Mouse (Mus musculus) mature B cell (primary cell): ENCODE measurements around the gene Pank3.

Experiments used
- in situ Hi-C: fragments of 300-500 bp; cut with MboI; formaldehyde crosslinking; loops from 2 replicates; pipeline ENCODE4 v1.14.3; 2019

Gene Pank3

DNA sequence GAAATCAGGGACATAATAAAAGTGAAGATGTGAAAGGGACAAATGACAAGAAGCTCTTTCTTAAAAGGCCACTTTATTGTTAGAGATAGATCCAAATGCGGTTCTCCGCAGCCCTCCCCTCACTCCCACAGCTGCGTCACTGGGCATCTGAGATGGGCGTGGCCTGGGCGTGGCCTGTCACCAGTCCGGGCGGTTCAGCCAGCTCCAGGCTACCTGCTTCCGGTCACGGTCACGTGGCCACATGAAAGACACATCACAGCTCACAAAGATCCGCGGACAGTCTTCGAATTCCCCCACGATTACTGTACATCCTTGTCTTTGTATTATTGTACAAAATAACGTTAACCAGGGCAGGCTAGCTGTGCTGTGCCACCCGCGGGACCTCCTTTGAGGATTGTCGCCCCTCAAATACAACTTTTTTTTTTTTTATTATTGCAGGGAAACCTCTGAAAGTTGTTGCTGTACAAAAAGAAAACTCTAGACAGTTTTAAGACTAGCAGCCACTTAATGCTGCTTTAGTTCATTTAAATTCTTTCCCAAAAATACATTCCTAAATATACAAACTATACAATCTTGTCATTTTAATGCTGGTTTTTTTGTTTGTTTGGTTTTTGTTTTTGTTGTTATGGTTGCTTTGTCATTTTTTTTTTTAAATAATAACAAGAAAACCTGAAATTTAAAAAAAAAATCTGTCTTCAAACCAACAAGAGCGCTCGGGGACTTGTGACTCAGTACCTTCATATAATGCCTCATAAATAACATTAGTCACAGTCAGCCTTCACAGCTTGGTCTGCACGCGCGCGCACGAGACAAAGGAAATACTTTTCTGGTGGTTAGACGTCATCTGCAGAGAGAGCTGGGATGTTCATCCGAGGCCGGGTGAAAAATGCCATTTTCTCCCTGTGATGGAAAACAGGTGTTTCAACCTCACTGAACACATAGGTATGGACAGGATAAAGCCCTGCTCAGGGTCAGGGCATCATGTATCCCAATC is 69.4 kb downstream of the Pank3 start:
- in situ Hi-C loops: loop anchor here (25.0 kb wide), 1 partner anchor 1001 kb away; the partner anchor contains the start of gene Spdl1

DNA sequence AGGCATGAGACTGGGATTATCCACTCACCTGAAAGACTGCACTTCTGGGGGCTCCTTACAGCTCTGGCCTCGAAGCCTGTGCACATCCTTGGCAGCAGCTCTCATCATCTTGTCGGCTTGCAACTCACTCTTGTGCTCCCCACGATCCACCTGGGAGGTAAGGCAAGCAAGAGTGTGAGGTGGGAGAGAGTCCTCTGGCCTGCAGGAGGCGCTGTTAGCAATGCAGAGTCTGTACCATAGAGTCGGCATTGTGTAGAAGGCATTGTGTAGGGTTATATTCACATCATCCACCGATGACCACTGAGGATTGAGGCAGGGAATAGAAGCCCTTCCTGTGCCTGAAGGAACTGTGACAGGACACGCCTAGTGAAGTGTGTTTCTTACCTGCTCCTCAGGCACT is 71.0 kb downstream of the Pank3 start:
- in situ Hi-C loops: loop anchor here (25.0 kb wide), 1 partner anchor 1003 kb away; the partner anchor contains the start of gene Spdl1

DNA sequence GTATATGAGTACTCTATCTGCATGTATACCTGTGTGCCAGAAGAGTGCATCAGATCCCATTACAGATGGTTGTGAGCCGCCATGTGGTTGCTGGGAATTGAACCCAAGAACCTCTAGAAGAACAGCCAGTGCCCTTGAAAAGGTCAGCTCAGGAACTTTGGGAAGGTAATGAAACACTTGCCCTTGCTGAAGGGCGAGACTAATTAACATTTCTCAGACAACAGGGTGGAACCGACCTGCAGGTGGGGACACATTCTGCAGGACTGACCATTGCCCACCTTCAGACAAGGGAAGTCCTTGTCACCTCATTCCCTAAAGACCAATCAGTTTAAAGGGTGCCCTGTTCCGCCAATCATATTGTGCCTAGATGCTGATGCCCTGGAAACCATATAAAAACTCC is 71.5 kb downstream of the Pank3 start:
- in situ Hi-C loops: loop anchor here (25.0 kb wide), 1 partner anchor 1004 kb away; the partner anchor contains the start of gene Spdl1
